Mouse (Mus musculus) embryo, embryonic 9.5 days (tissue): ENCODE data around the gene 2610001J05Rik.
"Not testable (repeated sequence)": the region's sequence is repeated elsewhere in the genome, so short reads cannot be mapped to it uniquely, and the experiment has no call there.

Source experiments
- DNase-seq: peaks from one replicate; pipeline ENCODE4 v3.0.0-alpha.2; 2017; ENCODE audit errors: extremely low spot score

Gene 2610001J05Rik

GRCm38 (mm10) chr6:13870919-13871624 lies at the start of gene 2610001J05Rik:
TSS of gene 2610001J05Rik (minus strand) at chr6:13871518.
- peak; percentile 90 for DNase-seq

- no peak for DNase-seq
These were observed 38.6 kb upstream of the 2610001J05Rik start for GRCm38 (mm10) chr6:13909762-13910537.

GRCm38 (mm10) chr6:13902941-13903627 lies 31.8 kb upstream of the 2610001J05Rik start:
- no peak for DNase-seq

- no peak for DNase-seq
These were observed 13.7 kb upstream of the 2610001J05Rik start for GRCm38 (mm10) chr6:13884877-13885592.

GRCm38 (mm10) chr6:13882919-13883318 lies 11.6 kb upstream of the 2610001J05Rik start:
- DNase-seq: no peak

GRCm38 (mm10) chr6:13873959-13874358 lies 2.6 kb upstream of the 2610001J05Rik start:
- DNase-seq: no peak

GRCm38 (mm10) chr6:13872076-13872475 lies 758 bp upstream of the 2610001J05Rik start:
- DNase-seq: no peak

- DNase-seq: no peak
These were observed 274 bp upstream of the 2610001J05Rik start for GRCm38 (mm10) chr6:13871625-13871958.

- peak; percentile 31 for DNase-seq
These were observed 1.0 kb downstream of the 2610001J05Rik start for GRCm38 (mm10) chr6:13870289-13870741.

- DNase-seq: no peak
These were observed 10.7 kb downstream of the 2610001J05Rik start for GRCm38 (mm10) chr6:13860596-13860995.

- DNase-seq: no peak
These were observed 11.3 kb downstream of the 2610001J05Rik start for GRCm38 (mm10) chr6:13859877-13860585.

- DNase-seq: no peak
These were observed 17.1 kb downstream of the 2610001J05Rik start for GRCm38 (mm10) chr6:13854230-13854629.

- no peak for DNase-seq
These were observed 18.1 kb downstream of the 2610001J05Rik start for GRCm38 (mm10) chr6:13853244-13853643.

- not testable (repeated sequence) for DNase-seq
These were observed 25.3 kb downstream of the 2610001J05Rik start for GRCm38 (mm10) chr6:13846031-13846430.

- DNase-seq: no peak
These were observed 31.8 kb downstream of the 2610001J05Rik start, which contains the start of gene Gpr85 for GRCm38 (mm10) chr6:13839345-13840054. TSS of gene Gpr85 (minus strand) at chr6:13839942.

- DNase-seq: peak; percentile 83
These were observed 32.5 kb downstream of the 2610001J05Rik start for GRCm38 (mm10) chr6:13838677-13839344.

- DNase-seq: peak; percentile 20
These were observed 33.2 kb downstream of the 2610001J05Rik start for GRCm38 (mm10) chr6:13837916-13838676.

GRCm38 (mm10) chr6:13836967-13837570 lies 34.2 kb downstream of the 2610001J05Rik start:
- no peak for DNase-seq
